Mouse (Mus musculus): ENCODE measurements around the gene Ppme1. TPM values are rescaled to one million over a fixed set of nuclear protein-coding genes. Genes with fewer than 3 reads are reported as not detected.

The Ppme1 gene
- polyA plus RNA-seq, 1 experiment, result 93.3 TPM

DNA sequence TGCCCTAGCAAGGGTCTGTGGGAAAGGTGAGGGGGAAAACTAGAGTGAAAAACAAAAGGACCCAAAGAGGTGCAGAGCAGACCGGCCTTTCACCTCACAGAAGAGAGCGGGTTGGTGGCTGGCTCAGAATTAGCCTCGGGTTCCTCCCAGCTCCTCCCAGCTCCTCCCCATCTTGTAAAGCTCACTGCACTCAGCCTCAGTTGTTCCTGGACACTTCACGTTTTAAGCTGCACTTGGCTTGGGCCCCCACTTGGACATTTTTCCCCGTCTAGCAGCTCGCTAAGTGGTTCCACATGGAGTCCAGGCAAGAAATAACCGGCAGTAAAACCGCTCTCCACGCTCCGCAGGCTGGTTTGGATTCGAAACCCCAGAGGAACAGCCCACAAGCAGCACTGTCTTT, 83.5 kb downstream of the Ppme1 start:
- WGBS, result 51% methylated on average over 11 of the region's 11 CpGs
- no peak for TF ChIP-seq POLR2A (IDR thresholded peaks at IDR 0.05; ENCODE audit: borderline replicate concordance, extremely low read depth, low read depth, low read length)
- H3K4me3 ChIP-seq (replicated peaks; ENCODE audit: extremely low read depth, low read depth, low read length), result no peak overlapping the region
- 0 out of 2 replicates have a peak, but pooled peaks cover 3% of the 10 kb centered on the region for H3K4me1 ChIP-seq (ENCODE audit: control insufficient read depth, insufficient read depth, low read length)
- DNase-seq, result peak; percentile 43

DNA sequence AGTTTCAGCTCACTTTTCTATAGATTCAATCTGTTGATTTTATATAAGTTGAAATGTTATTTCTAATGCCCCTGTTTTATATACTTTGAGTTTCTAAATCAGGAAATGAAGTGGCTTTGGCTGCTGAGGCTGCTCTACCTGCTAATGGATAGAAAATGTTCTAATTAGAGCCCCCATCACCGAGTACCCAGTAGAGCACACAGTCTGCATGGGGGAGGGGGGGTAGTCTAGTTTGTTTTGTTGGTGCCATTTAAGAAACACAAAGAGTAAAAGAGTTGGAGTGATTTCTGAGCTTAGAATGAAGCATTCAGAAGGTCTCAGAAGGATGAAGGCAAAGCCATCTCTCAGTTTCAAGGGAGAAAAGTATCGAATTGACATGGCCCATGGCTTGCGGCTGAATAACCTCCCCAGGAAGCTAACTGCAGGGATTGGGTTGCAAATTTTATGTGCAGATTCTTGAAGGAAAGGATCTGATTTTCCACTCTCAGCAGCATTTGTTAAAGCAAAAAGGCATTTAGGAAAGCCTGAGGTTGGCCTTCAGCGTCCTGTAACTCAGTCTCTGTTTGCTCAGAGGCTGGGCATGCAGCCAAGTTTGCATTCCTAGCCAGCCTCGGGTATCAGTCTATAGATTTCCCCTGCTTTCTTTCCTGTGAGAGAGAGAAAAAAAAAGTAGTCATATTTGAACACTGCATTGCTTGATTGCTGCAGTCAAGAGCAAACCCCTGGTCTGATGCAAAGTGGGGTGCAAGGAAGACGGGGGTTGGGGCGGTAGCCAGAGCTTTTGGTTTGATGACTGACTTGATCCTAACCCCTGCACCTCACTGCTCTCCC, 84.1 kb downstream of the Ppme1 start:
- WGBS, result 24% methylated on average over 7 of the region's 7 CpGs
- H3K4me1 ChIP-seq (ENCODE audit: control insufficient read depth, insufficient read depth, low read length), result 0 out of 2 replicates have a peak, but pooled peaks cover 3% of the 10 kb centered on the region
- TF ChIP-seq CTCF (IDR thresholded peaks at IDR 0.05; ENCODE audit: insufficient read depth, low read length) (no peak), POLR2A (IDR thresholded peaks at IDR 0.05; ENCODE audit: borderline replicate concordance, extremely low read depth, low read depth, low read length) (no peak)
- DNase-seq, result peak; percentile 51
- no peak overlapping the region for H3K4me3 ChIP-seq (replicated peaks; ENCODE audit: extremely low read depth, low read depth, low read length)

DNA sequence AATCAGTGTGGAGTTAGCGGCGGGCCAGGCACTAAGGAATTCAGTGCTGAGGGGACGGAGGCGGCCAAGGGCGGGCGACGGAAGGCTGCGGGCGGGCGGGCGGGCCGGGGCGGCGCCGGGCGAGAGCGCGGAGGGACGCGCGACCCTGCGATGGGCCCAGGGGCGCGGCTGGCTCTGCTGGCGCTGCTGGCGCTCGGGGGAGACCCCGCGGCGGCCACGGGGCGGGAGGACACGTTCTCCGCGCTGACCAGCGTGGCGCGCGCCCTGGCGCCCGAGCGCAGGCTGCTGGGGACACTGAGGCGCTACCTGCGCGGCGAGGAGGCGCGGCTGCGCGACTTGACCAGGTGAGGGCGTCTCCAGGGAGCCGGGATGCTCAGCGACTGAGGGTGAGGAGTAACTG, 86.7 kb downstream of the Ppme1 start, which contains the start of gene P4ha3:
Gene P4ha3 (plus strand): TSS at position 138 of the 400 bp plus-strand sequence.
- DNase-seq, result peak; percentile 21
- no peak within 1 kb of the TSS for H3K4me3 ChIP-seq (replicated peaks; ENCODE audit: extremely low read depth, low read depth, low read length)
- TF ChIP-seq CTCF (IDR thresholded peaks at IDR 0.05; ENCODE audit: insufficient read depth, low read length) (no peak), POLR2A (IDR thresholded peaks at IDR 0.05; ENCODE audit: borderline replicate concordance, extremely low read depth, low read depth, low read length) (no peak)
- under 1% methylated on average over 52 of the region's 53 CpGs for WGBS
- H3K4me1 ChIP-seq (ENCODE audit: control insufficient read depth, insufficient read depth, low read length), result 0 out of 2 replicates have a peak, but pooled peaks cover 3% of the 10 kb centered on the region

DNA sequence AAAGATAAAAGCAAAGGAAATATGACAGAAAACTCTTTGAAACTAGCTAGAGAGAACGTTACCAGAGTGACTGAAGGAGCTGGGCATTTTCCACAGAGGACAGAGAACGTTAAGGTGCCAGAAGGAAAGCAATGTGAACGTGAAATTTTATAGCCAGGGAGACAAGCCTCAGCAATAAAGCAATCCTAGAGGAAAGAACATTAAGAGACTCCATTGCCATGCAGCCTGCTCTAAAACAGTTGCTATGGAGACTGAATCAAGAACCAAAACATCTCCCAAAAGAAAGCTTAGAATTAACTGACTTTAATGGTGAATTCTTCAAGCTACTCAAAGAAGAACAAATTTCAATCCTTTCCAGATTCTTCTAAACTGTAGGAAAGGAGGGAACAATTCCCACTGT, 88.8 kb downstream of the Ppme1 start:
- no peak overlapping the region for H3K4me3 ChIP-seq (replicated peaks; ENCODE audit: extremely low read depth, low read depth, low read length)
- 61% methylated on average over 3 of the region's 3 CpGs for WGBS
- TF ChIP-seq CTCF (IDR thresholded peaks at IDR 0.05; ENCODE audit: insufficient read depth, low read length), result no peak
- no peak for TF ChIP-seq POLR2A (IDR thresholded peaks at IDR 0.05; ENCODE audit: borderline replicate concordance, extremely low read depth, low read depth, low read length)
- no peak for DNase-seq
- 0 out of 2 replicates have a peak, but pooled peaks cover 2% of the 10 kb centered on the region for H3K4me1 ChIP-seq (ENCODE audit: control insufficient read depth, insufficient read depth, low read length)

DNA sequence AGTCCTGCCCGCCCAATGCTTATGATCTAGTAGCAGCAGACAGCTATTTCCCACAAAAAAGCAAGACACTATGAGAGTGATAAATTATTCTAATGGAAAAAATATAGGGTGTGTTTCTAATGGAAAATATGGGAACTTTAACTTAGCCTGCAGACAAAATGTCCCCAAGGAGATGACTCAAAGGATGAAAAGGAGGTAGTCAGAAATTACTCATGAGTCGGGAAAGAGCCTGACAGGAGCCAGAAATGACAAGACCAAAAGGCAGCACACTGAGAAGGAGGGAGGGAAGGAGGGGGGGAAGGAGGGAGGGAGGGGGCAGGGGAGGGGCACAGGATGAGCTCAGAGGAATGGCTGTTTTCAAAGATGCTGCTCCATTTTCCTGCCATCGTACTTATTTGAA, 90.5 kb downstream of the Ppme1 start:
- no peak for DNase-seq
- WGBS, result 56% methylated on average over 3 of the region's 3 CpGs
- TF ChIP-seq CTCF (IDR thresholded peaks at IDR 0.05; ENCODE audit: insufficient read depth, low read length), result no peak
- no peak for TF ChIP-seq POLR2A (IDR thresholded peaks at IDR 0.05; ENCODE audit: borderline replicate concordance, extremely low read depth, low read depth, low read length)
- Histone ChIP-seq H3K4me1 (ENCODE audit: control insufficient read depth, insufficient read depth, low read length) (no peaks in the 10 kb centered on the region), H3K4me3 (replicated peaks; ENCODE audit: extremely low read depth, low read depth, low read length) (no peak overlapping the region)

DNA sequence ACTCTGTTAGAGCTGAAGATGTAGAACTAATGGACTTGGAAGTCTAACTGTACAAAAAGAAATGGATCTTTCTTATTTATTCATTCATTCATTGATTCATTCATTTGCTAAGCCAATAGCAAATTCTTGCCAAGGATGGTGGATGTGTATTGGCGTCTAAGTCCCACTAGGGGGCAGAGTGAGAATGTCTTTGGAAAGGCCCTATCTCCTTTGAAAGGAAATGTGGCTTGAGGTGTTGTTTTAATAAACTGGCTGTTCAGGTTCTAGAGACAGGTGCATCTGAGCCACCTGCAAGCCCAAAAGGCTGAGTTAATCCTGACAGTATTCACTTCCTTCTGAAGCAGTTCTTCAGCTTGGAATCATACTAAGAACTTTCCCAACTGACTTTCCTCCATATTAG, 92.3 kb downstream of the Ppme1 start:
- TF ChIP-seq POLR2A (IDR thresholded peaks at IDR 0.05; ENCODE audit: borderline replicate concordance, extremely low read depth, low read depth, low read length) (no peak), CTCF (IDR thresholded peaks at IDR 0.05; ENCODE audit: insufficient read depth, low read length) (0 out of 2 replicates have a peak, but pooled peaks have one; percentile 27)
- 0% methylated on average over 1 of the region's 1 CpGs for WGBS
- Histone ChIP-seq H3K4me3 (replicated peaks; ENCODE audit: extremely low read depth, low read depth, low read length) (no peak overlapping the region), H3K4me1 (ENCODE audit: control insufficient read depth, insufficient read depth, low read length) (no peaks in the 10 kb centered on the region)
- peak; percentile 13 for DNase-seq

Other genes starting within 250 kb of the Ppme1 start
- 4.6 and 5.9 TPM in 2 replicates for gene Lipt2, start 213.0 kb downstream of the Ppme1 start, polyA plus RNA-seq (2012; rRNA removed)
- 5.8 and 6.4 TPM in 2 replicates for gene Kcne3, start 195.8 kb downstream of the Ppme1 start, polyA plus RNA-seq (2012; rRNA removed)
- gene Pgm2l1, start 144.9 kb downstream of the Ppme1 start, polyA plus RNA-seq (2012; rRNA removed), result 4.6 and 5.0 TPM in 2 replicates
- gene P4ha3, start 86.8 kb downstream of the Ppme1 start, polyA plus RNA-seq (2012; rRNA removed), result 0.77 and 1.2 TPM in 2 replicates
- gene C2cd3, start 74 bp downstream of the Ppme1 start, polyA plus RNA-seq (2012; rRNA removed), result 14.7 and 16.6 TPM in 2 replicates
- gene Ucp3, start 100.7 kb upstream of the Ppme1 start, polyA plus RNA-seq (2012; rRNA removed), result 5.0 and 7.8 TPM in 2 replicates
- gene Ucp2, start 121.0 kb upstream of the Ppme1 start, polyA plus RNA-seq (2012; rRNA removed), result 467 and 695 TPM in 2 replicates
- gene Dnajb13, start 142.7 kb upstream of the Ppme1 start, polyA plus RNA-seq (2012; rRNA removed), result 8.3 and 15.2 TPM in 2 replicates
- gene Coa4, start 164.8 kb upstream of the Ppme1 start, polyA plus RNA-seq (2012; rRNA removed), result 8.5 and 9.0 TPM in 2 replicates
- gene Rab6a, start 235.1 kb upstream of the Ppme1 start, polyA plus RNA-seq (2012; rRNA removed), result 30.3 and 42.9 TPM in 2 replicates
- gene Mrpl48, start 236.0 kb upstream of the Ppme1 start, polyA plus RNA-seq (2012; rRNA removed), result 5.9 and 10.4 TPM in 2 replicates

Measured in lung, adult 2 months (tissue).